Comparison of ENCODE assay signal across 9 mouse cellular contexts in genomic region chr5:113225686-113226435, GRCm38 (mm10). TPM values are rescaled to one million over a fixed set of nuclear protein-coding genes. Genes with fewer than 3 reads are reported as not detected.
DNase-seq lines count a peak whose midpoint lies in the region; ATAC-seq and TF ChIP-seq lines count a peak whose summit lies in the region.
"Had no signal": no experiment of that assay in that cellular context is flagged by ENCODE, and none has a peak within 500 bp of the region (broad histone marks: within the 10 kb centered on the region; RNA-seq: fewer than 3 reads in every experiment).

No protein-coding gene starts in this region.

- no peaks in the 10 kb centered on the region for H3K79me2 ChIP-seq in myocyte (ENCODE audit: control insufficient read depth, insufficient read depth)

- peak overlapping the region; percentile 57 for H3K9ac ChIP-seq in heart, embryonic 13.5 days
- H3K9ac ChIP-seq in intestine, embryonic 14.5 days (ENCODE audit: low read length): no peak overlapping the region

- H3K36me3 ChIP-seq in heart, embryonic 13.5 days: no peaks in the 10 kb centered on the region
- no peaks in the 10 kb centered on the region for H3K36me3 ChIP-seq in intestine, embryonic 14.5 days (ENCODE audit: control insufficient read depth, insufficient read depth, low read length)
- H3K36me3 ChIP-seq in myocyte (ENCODE audit: control insufficient read depth, insufficient read depth): no peaks in the 10 kb centered on the region

- H3K27me3 ChIP-seq in heart, embryonic 13.5 days (replicated peaks): peaks cover 21% of the 10 kb centered on the region
- H3K27me3 ChIP-seq in intestine, embryonic 14.5 days (replicated peaks; ENCODE audit: control insufficient read depth, insufficient read depth, low read length): no peaks in the 10 kb centered on the region
- H3K27me3 ChIP-seq in myocyte (ENCODE audit: control insufficient read depth, insufficient read depth, insufficient read length): peaks cover 3% of the 10 kb centered on the region

- no peak for DNase-seq in heart, postnatal 36 days
- DNase-seq in embryo, embryonic 9.5 days (ENCODE audit: extremely low spot score): peak; percentile 67
- peak; percentile 59 for DNase-seq in intestine, embryonic 14.5 days (ENCODE audit: low spot score)
- no peak for DNase-seq in cerebellum, adult 11-12 months
- no peak for DNase-seq in frontal cortex, postnatal 10 days (ENCODE audit: low spot score in 2 of 2)

- peaks cover 19% of the 10 kb centered on the region for H3K4me1 ChIP-seq in heart, embryonic 13.5 days
- H3K4me1 ChIP-seq in intestine, embryonic 14.5 days (replicated peaks; ENCODE audit: control insufficient read depth, insufficient read depth, low read length): peaks cover 9% of the 10 kb centered on the region; the same call in 1 of the 2 replicates

- no peak overlapping the region for H3ac ChIP-seq in myocyte (ENCODE audit: control insufficient read depth, insufficient read length)

- intact Hi-C loops in heart, postnatal 36 days (cut with DNase I): loop anchor here (1.0 kb wide), 3 partner anchors 46 to 127 kb away; no protein-coding TSS in a partner anchor

- no peak for TF ChIP-seq POLR2A in myocyte (IDR thresholded peaks at IDR 0.05; ENCODE audit: insufficient read length, low read depth)

- no peak for ATAC-seq in heart, embryonic 13.5 days (ENCODE audit: extremely low read depth, insufficient number of reproducible peaks, low FRiP score, low TSS enrichment)
- ATAC-seq in intestine, embryonic 14.5 days (replicated peaks; ENCODE audit: low FRiP score, low TSS enrichment, low read depth): no peak
- ATAC-seq in CD4-positive, CD25-positive, alpha-beta regulatory T cell, adult 4 months: no peak

- H3K9me3 ChIP-seq in heart, embryonic 13.5 days: no peaks in the 10 kb centered on the region
- no peaks in the 10 kb centered on the region for H3K9me3 ChIP-seq in intestine, embryonic 14.5 days (ENCODE audit: control insufficient read depth, low read length)

- peak overlapping the region; percentile 63 for H3K4me2 ChIP-seq in heart, embryonic 13.5 days
- H3K4me2 ChIP-seq in intestine, embryonic 14.5 days (ENCODE audit: low read length): peak overlapping the region; percentile 41
- H3K4me2 ChIP-seq in myocyte (ENCODE audit: low read depth): peak overlapping the region; percentile 69

- WGBS in heart, embryonic 13.5 days: 19% methylated on average over 25 of the region's 25 CpGs
- WGBS in intestine, embryonic 14.5 days: 28% methylated on average over 25 of the region's 25 CpGs

- peak overlapping the region; percentile 72 for H3K27ac ChIP-seq in heart, embryonic 13.5 days (replicated peaks)
- no peak overlapping the region for H3K27ac ChIP-seq in intestine, embryonic 14.5 days (ENCODE audit: low read depth)

- H3K4me3 ChIP-seq in heart, embryonic 13.5 days: peak overlapping the region; percentile 28
- no peak overlapping the region for H3K4me3 ChIP-seq in intestine, embryonic 14.5 days (ENCODE audit: low read depth, low read length)
- H3K4me3 ChIP-seq in myocyte: no peak overlapping the region

TF ChIP-seq in myocyte, 11 proteins besides CTCF, POLR2A, EP300 and RAD21:
- TF ChIP-seq E2F4 (IDR thresholded peaks at IDR 0.05; ENCODE audit: insufficient read depth) (no peak), REST (IDR thresholded peaks at IDR 0.05; ENCODE audit: insufficient read depth, insufficient read length) (no peak), TCF3 (IDR thresholded peaks at IDR 0.05; ENCODE audit: insufficient read length, low read depth) (no peak), POLR2AphosphoS2 (IDR thresholded peaks at IDR 0.05; ENCODE audit: insufficient read length, low read depth) (no peak), USF1 (IDR thresholded peaks at IDR 0.05; ENCODE audit: low read depth) (no peak), CEBPB (IDR thresholded peaks at IDR 0.05; ENCODE audit: insufficient read depth, poor library complexity, severe bottlenecking) (no peak), MYOG (IDR thresholded peaks at IDR 0.05; ENCODE audit: control insufficient read depth in 1 of 3, insufficient read depth in 1 of 3, insufficient read length in 2 of 3, low read depth in 2 of 3) (no peak), SRF (IDR thresholded peaks at IDR 0.05; ENCODE audit: control insufficient read depth, insufficient read length, low read depth) (no peak), TCF12 (IDR thresholded peaks at IDR 0.05; ENCODE audit: insufficient read depth, poor library complexity, severe bottlenecking) (no peak), MYOD1 (IDR thresholded peaks at IDR 0.05; ENCODE audit: control insufficient read depth in 1 of 3, insufficient read length in 2 of 3, low read depth in 2 of 3) (no peak), MAX (IDR thresholded peaks at IDR 0.05; ENCODE audit: low read depth) (no peak)

RNA-seq across cellular contexts. Expression of gene Tmem211, which starts 0.8 kb away (rescaled TPM):
- polyA plus RNA-seq in heart, embryonic 13.5 days (2015; fragmentation: Nextera tagmentation; extraction: Ambion mirVana): not detected in 2 replicates
- total RNA-seq in heart, postnatal 36 days (2021): not detected
- polyA plus RNA-seq in intestine, embryonic 14.5 days (2014; fragmentation: Nextera tagmentation; extraction: Ambion mirVana): not detected in 2 replicates
- not detected for polyA plus RNA-seq in myocyte (2012; fragmentation: generic; extraction: Trizol)
- polyA plus RNA-seq in CD4-positive, CD25-positive, alpha-beta regulatory T cell, adult 4 months (2017; shearing (Covaris generic)): not detected
- total RNA-seq: CH12.LX had no signal

RNA-seq across cellular contexts. Expression of gene 2900026A02Rik, which starts 4.8 kb away (rescaled TPM):
- polyA plus RNA-seq in heart, embryonic 13.5 days (2015; fragmentation: Nextera tagmentation; extraction: Ambion mirVana): 14.4 and 14.8 TPM in 2 replicates
- total RNA-seq in heart, postnatal 36 days (2021): 10 to 100 TPM; 21.0 to 23.6 TPM
- polyA plus RNA-seq in intestine, embryonic 14.5 days (2014; fragmentation: Nextera tagmentation; extraction: Ambion mirVana): 6.9 TPM in 2 replicates
- 16.6 TPM for polyA plus RNA-seq in myocyte (2012; fragmentation: generic; extraction: Trizol)
- under 1 TPM; 0.89 to 0.98 TPM for polyA plus RNA-seq in CD4-positive, CD25-positive, alpha-beta regulatory T cell, adult 4 months (2017; shearing (Covaris generic))

Comparison
In these comparisons a context has a peak if more than half of its experiments do, and no peak if none do; other contexts are left out.
1. DNase-seq: peak in embryo, embryonic 9.5 days (single experiment) and intestine, embryonic 14.5 days (single experiment); none in heart, postnatal 36 days (0 of 2), cerebellum, adult 11-12 months (single experiment) and frontal cortex, postnatal 10 days (0 of 2).
2. Peak in every context shown above with its lines, with median percentiles within 50 percentile points of each other: H3K4me2 ChIP-seq.